17 mouse cellular contexts compared by ENCODE assay signal in genomic region chr7:30914732-30915131, GRCm38 (mm10). TPM values are rescaled to one million over a fixed set of nuclear protein-coding genes. Genes with fewer than 3 reads are reported as not detected.
DNase-seq lines count a peak whose midpoint lies in the region; ATAC-seq and TF ChIP-seq lines count a peak whose summit lies in the region.
"Had no signal": no experiment of that assay in that cellular context is flagged by ENCODE, and none has a peak within 500 bp of the region (broad histone marks: within the 10 kb centered on the region; RNA-seq: fewer than 3 reads in every experiment).

Gene Mag (minus strand): TSS chr7:30914873.

- H3K27ac ChIP-seq in gastrocnemius, adult 2 months, result no peak within 1 kb of the TSS
- no peak within 1 kb of the TSS for H3K27ac ChIP-seq in stomach, postnatal 0 days (replicated peaks)
- H3K27ac ChIP-seq in forebrain, embryonic 14.5 days (ENCODE audit: low read depth, low read length), result no peak within 1 kb of the TSS
- H3K27ac ChIP-seq: embryonic facial prominence, embryonic 12.5 days; intestine, embryonic 15.5 days; neural tube, embryonic 15.5 days had no signal

- DNase-seq in gastrocnemius, adult 2 months, result no peak
- no peak for DNase-seq in gastrocnemius, postnatal 14 days
- peak; percentile 52 for DNase-seq in right cerebral cortex, adult 18-20 months
- DNase-seq in right cerebral cortex, postnatal 4 days, result no peak
- DNase-seq in layer of hippocampus, postnatal 36 days, result peak; percentile 32
- DNase-seq in stomach, postnatal 0 days (ENCODE audit: low spot score), result no peak
- DNase-seq in forebrain, embryonic 14.5 days (ENCODE audit: low spot score), result no peak
- DNase-seq: cerebellum, adult 8-10 months; kidney, postnatal 14 days; liver; lung, adult 2 months; thymus, adult 18-20 months had no signal

- WGBS in stomach, postnatal 0 days, result 76% methylated on average over 8 of the region's 8 CpGs
- 77% methylated on average over 8 of the region's 8 CpGs for WGBS in forebrain, embryonic 14.5 days

- ATAC-seq in stomach, postnatal 0 days (ENCODE audit: low FRiP score, low TSS enrichment), result no peak
- ATAC-seq in forebrain, embryonic 14.5 days, result no peak
- ATAC-seq: intestine, embryonic 15.5 days had no signal

- H3K4me2 ChIP-seq in stomach, postnatal 0 days (replicated peaks; ENCODE audit: low read depth), result no peak within 1 kb of the TSS
- H3K4me2 ChIP-seq in forebrain, embryonic 14.5 days (ENCODE audit: low read length), result no peak within 1 kb of the TSS
- H3K4me2 ChIP-seq: embryonic facial prominence, embryonic 12.5 days; heart, embryonic 12.5 days; intestine, embryonic 15.5 days; neural tube, embryonic 15.5 days had no signal

- no peaks in the 10 kb centered on the region for H3K27me3 ChIP-seq in stomach, postnatal 0 days (ENCODE audit: control insufficient read depth, insufficient read depth, low read length)
- H3K27me3 ChIP-seq in forebrain, embryonic 14.5 days (replicated peaks; ENCODE audit: control insufficient read depth, insufficient read depth, low read length), result no peaks in the 10 kb centered on the region
- H3K27me3 ChIP-seq: embryonic facial prominence, embryonic 12.5 days; intestine, embryonic 15.5 days; neural tube, embryonic 15.5 days had no signal

- TF ChIP-seq EP300 in stomach, postnatal 0 days (optimal IDR thresholded peaks at IDR 0.05), result no peak

- H3K36me3 ChIP-seq in stomach, postnatal 0 days (ENCODE audit: control insufficient read depth, insufficient read depth, low read length), result no peaks in the 10 kb centered on the region
- no peaks in the 10 kb centered on the region for H3K36me3 ChIP-seq in forebrain, embryonic 14.5 days (ENCODE audit: control insufficient read depth, insufficient read depth, low read length)
- H3K36me3 ChIP-seq: embryonic facial prominence, embryonic 12.5 days; heart, embryonic 12.5 days; intestine, embryonic 15.5 days; neural tube, embryonic 15.5 days had no signal

- H3K4me1 ChIP-seq in stomach, postnatal 0 days (replicated peaks; ENCODE audit: control insufficient read depth, insufficient read depth), result no peaks in the 10 kb centered on the region
- H3K4me1 ChIP-seq in forebrain, embryonic 14.5 days (ENCODE audit: control insufficient read depth, insufficient read depth, low read length), result no peaks in the 10 kb centered on the region
- H3K4me1 ChIP-seq: embryonic facial prominence, embryonic 12.5 days; heart, embryonic 12.5 days; neural tube, embryonic 15.5 days had no signal

- H3K4me3 ChIP-seq in gastrocnemius, adult 2 months, result peak within 1 kb of the TSS; percentile 4; the same call in 1 of the 2 replicates
- no peak within 1 kb of the TSS for H3K4me3 ChIP-seq in stomach, postnatal 0 days (ENCODE audit: low read depth, low read length)
- no peak within 1 kb of the TSS for H3K4me3 ChIP-seq in forebrain, embryonic 14.5 days (ENCODE audit: low read depth, low read length)
- H3K4me3 ChIP-seq: embryonic facial prominence, embryonic 12.5 days; heart, embryonic 12.5 days; intestine, embryonic 15.5 days; neural tube, embryonic 15.5 days had no signal

- no peak within 1 kb of the TSS for H3K9ac ChIP-seq in stomach, postnatal 0 days (ENCODE audit: low read length)
- H3K9ac ChIP-seq in forebrain, embryonic 14.5 days (ENCODE audit: low read length), result no peak within 1 kb of the TSS
- H3K9ac ChIP-seq: embryonic facial prominence, embryonic 12.5 days; heart, embryonic 12.5 days; intestine, embryonic 15.5 days; neural tube, embryonic 15.5 days had no signal

- no peaks in the 10 kb centered on the region for H3K9me3 ChIP-seq in stomach, postnatal 0 days (ENCODE audit: control insufficient read depth, low read length)
- no peaks in the 10 kb centered on the region for H3K9me3 ChIP-seq in forebrain, embryonic 14.5 days (replicated peaks; ENCODE audit: control insufficient read depth, low read length)
- H3K9me3 ChIP-seq: embryonic facial prominence, embryonic 12.5 days; heart, embryonic 12.5 days; intestine, embryonic 15.5 days; neural tube, embryonic 15.5 days had no signal

- no peak for TF ChIP-seq CTCF in gastrocnemius, adult 2 months (IDR thresholded peaks at IDR 0.05)
- TF ChIP-seq CTCF in stomach, postnatal 0 days (IDR thresholded peaks at IDR 0.05; ENCODE audit: low read depth), result no peak

- intact Hi-C loops in gastrocnemius, adult 2 months (cut with DNase I), result no loop called here
- intact Hi-C loops in gastrocnemius, postnatal 14 days (cut with DNase I; ENCODE audit: low total_unique reads), result no loop called here

RNA-seq across cellular contexts. Expression of gene Mag, which starts in this region (rescaled TPM):
- total RNA-seq in gastrocnemius, adult 2 months (2021), result under 1 TPM; 0.22 to 0.71 TPM
- total RNA-seq in gastrocnemius, postnatal 14 days (2021), result 1 to 10 TPM; 3.5 to 9.6 TPM
- 100 to 1,000 TPM; 196 to 197 TPM for total RNA-seq in layer of hippocampus, postnatal 36 days (2021)
- polyA plus RNA-seq in stomach, postnatal 0 days (2015; fragmentation: Nextera tagmentation; extraction: Ambion mirVana), result 0.33 and 0.36 TPM in 2 replicates
- 1.0 and 1.7 TPM in 2 replicates for polyA plus RNA-seq in forebrain, embryonic 14.5 days (2014; fragmentation: Nextera tagmentation; extraction: Ambion mirVana)
- total RNA-seq: hematopoietic stem cell, adult 5-6 weeks had no signal
- polyA plus RNA-seq: heart, embryonic 12.5 days had no signal

Comparison
In these comparisons a context has a peak if more than half of its experiments do, and no peak if none do; other contexts are left out.
1. RNA of gene Mag (total RNA-seq): 196 to 197 TPM in layer of hippocampus, postnatal 36 days; 3.5 to 9.6 TPM in gastrocnemius, postnatal 14 days and 0.22 to 0.71 TPM in gastrocnemius, adult 2 months; every median in the first group is over 10 times any median in the second.
2. DNase-seq: peak in right cerebral cortex, adult 18-20 months (single experiment) and layer of hippocampus, postnatal 36 days (2 of 2); none in gastrocnemius, adult 2 months (single experiment), gastrocnemius, postnatal 14 days (single experiment), right cerebral cortex, postnatal 4 days (single experiment), stomach, postnatal 0 days (single experiment) and forebrain, embryonic 14.5 days (single experiment).